Mouse (Mus musculus) megakaryocyte, embryonic 14.5 days (primary cell): ENCODE data around the gene Hat1. TPM values are rescaled to one million over a fixed set of nuclear protein-coding genes. Genes with fewer than 3 reads are reported as not detected.
"Not testable (repeated sequence)": the region's sequence is repeated elsewhere in the genome, so short reads cannot be mapped to it uniquely, and the experiment has no call there.

ENCODE experiments used
- H3K27me3 ChIP-seq: replicated peaks from 2 replicates; pipeline ENCODE3; 2012; ENCODE audit warnings: inconsistent platforms
- H3K36me3 ChIP-seq: replicated peaks from 2 replicates; pipeline ENCODE3; 2012; ENCODE audit warnings: low read length, inconsistent platforms, mixed read lengths
- H3K4me1 ChIP-seq: 2 replicates; pipeline ENCODE4 v1.6.1; 2012; ENCODE audit warnings: inconsistent platforms
- H3K4me3 ChIP-seq: replicated peaks from 2 replicates; pipeline ENCODE3; 2012; ENCODE audit warnings: moderate library complexity, mild to moderate bottlenecking, inconsistent platforms
- H3K9me3 ChIP-seq: 2 replicates; pipeline ENCODE4 v1.6.1; 2012; ENCODE audit warnings: inconsistent platforms
- FLI1 ChIP-seq: IDR thresholded peaks from 2 replicates; pipeline ENCODE4 v1.6.1; 2012; ENCODE audit warnings: low read length, inconsistent platforms, mixed read lengths
- GATA1 ChIP-seq: IDR thresholded peaks from 3 replicates; pipeline ENCODE4 v1.6.1; 2012; ENCODE audit warnings: mixed read lengths, low read length, inconsistent platforms, borderline replicate concordance
- polyA plus RNA-seq: library from polyadenylated mRNA; stranded (reverse); fragments of >175 nt; gene quantifications from 2 replicates; pipeline ENCODE4 v1.2.3, GENCODE M21; 2012; ENCODE audit warnings: low replicate concordance; ENCODE audit not compliant: insufficient read depth

Hat1 gene
- polyA plus RNA-seq, 1 experiment: 0.48 TPM

DNA sequence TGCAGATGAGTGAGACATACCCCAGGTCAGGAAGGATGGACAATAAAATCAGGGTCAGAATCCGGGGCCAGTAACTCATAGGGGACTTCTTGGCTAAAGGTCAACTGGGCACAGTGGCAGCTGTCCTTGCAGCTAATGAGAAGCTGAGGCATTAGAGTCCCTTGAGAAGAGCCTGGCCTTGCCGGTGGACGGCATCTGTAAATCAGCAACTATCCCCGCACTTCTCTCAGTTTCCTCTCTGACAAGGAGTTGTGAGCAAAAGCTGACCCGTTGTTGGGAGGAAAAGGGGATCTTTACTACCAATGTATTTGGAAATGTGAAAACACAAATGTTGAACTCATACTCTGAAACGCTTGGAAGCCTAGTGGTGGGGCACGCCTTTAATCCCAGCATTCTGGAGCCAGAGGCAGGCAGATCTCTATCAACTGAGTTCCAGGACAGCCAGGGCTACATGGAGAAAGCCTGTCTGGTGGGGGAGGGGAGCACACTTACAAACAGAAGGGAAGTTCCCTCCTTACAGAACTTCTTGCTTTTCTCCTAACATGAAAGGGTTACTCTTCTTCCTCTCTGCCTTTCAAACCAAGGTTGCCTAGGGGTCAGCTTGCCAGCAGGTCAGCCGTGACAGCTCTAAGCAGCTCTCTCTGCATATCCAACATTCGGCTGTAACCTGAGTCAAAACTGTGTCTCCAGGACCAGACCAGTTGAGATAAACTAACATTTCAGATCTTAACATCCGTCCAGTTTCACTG is 35.3 kb upstream of the Hat1 start:
- H3K27me3 ChIP-seq: no peaks in the 10 kb centered on the region
- TF ChIP-seq FLI1 (no peak), GATA1 (no peak)
- no peak overlapping the region for H3K4me3 ChIP-seq
- H3K36me3 ChIP-seq: peaks cover 38% of the 10 kb centered on the region
- peaks cover 35% of the 10 kb centered on the region for H3K4me1 ChIP-seq
- no peaks in the 10 kb centered on the region for H3K9me3 ChIP-seq

DNA sequence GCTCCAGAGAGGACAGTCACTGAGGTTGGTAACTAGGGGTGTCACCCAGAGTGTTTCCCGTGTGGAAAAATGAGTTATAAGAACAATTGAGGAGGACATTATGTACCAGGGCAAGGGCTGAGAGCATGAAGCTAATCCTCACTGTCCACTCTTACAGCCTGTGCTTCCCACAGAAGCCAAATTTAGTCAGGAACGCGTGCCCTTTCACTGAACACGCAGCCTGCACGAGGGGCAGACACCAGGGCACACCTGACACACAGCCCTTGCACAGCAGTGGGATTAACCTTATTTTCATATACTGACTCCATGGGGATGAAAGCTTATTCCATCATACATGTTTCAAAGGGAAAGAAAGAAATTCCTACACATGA is 34.7 kb upstream of the Hat1 start:
- Histone ChIP-seq H3K27me3 (no peaks in the 10 kb centered on the region), H3K4me3 (peak overlapping the region; percentile 23), H3K4me1 (peaks cover 36% of the 10 kb centered on the region), H3K9me3 (no peaks in the 10 kb centered on the region), H3K36me3 (peaks cover 35% of the 10 kb centered on the region)
- TF ChIP-seq GATA1 (no peak), FLI1 (no peak)

DNA sequence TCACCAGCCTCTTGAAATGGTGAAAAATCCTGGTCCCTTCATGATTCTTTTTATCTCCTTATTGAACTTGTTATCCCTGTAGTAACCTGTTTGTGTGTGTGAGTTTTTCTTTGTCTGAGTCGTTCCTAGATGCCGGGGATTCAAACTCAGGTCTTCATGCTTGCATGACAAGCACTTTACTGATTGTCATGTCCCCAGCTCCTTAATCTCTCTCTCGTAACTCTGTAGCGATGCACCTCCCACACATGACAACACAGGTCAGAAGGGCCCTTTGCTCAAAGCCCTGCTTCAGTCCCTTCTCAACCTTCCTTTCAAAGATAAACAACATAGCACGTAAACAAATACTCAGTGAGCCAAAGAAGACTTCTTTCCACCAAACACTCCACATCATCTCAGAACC is 30.4 kb upstream of the Hat1 start:
- TF ChIP-seq FLI1 (no peak), GATA1 (no peak)
- peaks cover 54% of the 10 kb centered on the region for H3K36me3 ChIP-seq
- H3K4me1 ChIP-seq: peaks cover 29% of the 10 kb centered on the region
- H3K9me3 ChIP-seq: no peaks in the 10 kb centered on the region
- no peaks in the 10 kb centered on the region for H3K27me3 ChIP-seq
- H3K4me3 ChIP-seq: no peak overlapping the region

DNA sequence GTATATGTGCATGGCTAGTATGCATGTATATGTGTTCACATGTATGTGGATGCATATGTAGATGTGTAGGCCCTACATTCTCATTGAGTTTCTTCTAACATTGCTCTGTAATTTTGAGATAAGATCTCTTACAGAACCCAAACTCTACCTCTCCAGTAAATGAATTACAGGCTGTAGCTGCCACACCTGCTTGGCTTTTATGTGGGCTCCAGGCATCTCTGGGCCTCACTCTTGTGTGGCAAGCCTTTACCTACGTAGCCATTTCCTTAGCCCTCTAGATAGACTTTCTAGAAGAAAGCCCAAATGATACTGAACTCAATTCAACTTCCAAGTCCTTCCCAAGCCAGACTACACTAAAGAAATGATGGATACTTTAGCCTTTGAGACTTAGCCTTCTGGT is 28.6 kb upstream of the Hat1 start:
- H3K4me1 ChIP-seq: peaks cover 20% of the 10 kb centered on the region
- H3K9me3 ChIP-seq: no peaks in the 10 kb centered on the region
- H3K27me3 ChIP-seq: no peaks in the 10 kb centered on the region
- peaks cover 56% of the 10 kb centered on the region for H3K36me3 ChIP-seq
- TF ChIP-seq FLI1 (no peak), GATA1 (no peak)
- no peak overlapping the region for H3K4me3 ChIP-seq

DNA sequence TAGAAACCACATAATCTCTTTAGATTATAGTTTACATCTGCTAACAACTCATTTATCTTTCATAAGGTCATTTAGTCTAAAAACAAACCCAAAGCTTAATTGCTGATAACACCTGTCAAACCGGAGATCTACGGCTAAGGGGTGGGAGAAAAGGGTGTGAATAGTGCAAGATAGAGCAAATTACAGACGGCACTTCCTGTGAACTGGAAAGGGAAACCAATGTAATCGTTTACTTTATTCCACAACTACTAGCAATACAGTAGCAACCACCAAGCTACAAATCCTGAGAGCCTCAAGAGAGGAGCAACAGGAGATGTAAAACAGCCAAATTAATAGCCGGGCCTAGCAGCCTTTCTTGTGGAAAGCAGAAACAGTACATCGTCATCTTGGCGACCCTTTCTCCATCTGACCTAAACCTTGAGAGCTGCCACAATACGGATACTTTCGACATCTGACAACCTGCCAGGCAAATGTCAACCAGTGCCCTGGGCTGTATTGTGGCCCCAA is 22.1 kb upstream of the Hat1 start:
- peak overlapping the region; percentile 99 for H3K4me3 ChIP-seq
- no peaks in the 10 kb centered on the region for H3K9me3 ChIP-seq
- H3K36me3 ChIP-seq: peaks cover 20% of the 10 kb centered on the region
- peaks cover 21% of the 10 kb centered on the region for H3K4me1 ChIP-seq
- no peak for TF ChIP-seq FLI1
- no peaks in the 10 kb centered on the region for H3K27me3 ChIP-seq

DNA sequence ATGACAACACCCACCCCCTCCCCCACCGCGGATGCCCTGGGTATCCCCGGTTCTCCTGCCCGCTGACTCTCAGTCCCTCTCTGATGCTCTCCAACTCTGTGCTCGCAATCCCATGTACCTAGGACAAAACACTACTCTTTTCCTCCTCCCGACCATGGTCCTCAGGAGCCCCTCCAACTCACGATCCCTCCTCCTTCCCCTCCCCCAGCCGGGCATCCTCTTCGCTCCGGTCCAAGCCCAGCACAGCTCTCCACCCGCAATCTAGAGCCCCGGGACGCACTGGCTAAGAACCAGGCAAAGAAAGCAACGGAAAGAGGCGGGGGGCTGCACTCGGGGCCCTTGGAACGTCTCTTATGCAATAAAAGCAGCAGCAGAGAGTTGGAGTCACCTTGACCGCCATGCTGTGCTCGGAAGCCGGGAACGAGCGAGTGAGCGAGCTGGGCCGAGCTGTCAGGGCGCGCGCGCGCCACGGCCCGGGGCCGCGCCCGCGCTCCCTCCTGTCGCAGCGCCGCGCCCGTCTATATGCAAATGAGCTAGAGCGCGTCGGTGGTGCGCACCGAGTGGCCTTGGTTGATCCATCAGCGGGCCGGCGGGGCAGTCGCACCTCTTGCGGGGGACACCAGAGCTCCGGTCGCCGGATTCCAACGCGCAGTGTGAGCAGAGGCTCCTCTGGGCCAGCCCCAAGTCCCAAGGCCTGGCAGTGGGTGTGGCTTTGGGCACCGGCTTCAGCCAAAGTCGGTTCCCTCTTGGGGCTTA is 21.5 kb upstream of the Hat1 start, which contains the start of gene Slc25a12:
Gene Slc25a12, minus strand, starts transcription at position 625 of the 756 bp plus-strand sequence.
- H3K27me3 ChIP-seq: no peaks in the 10 kb centered on the region
- peak within 1 kb of the TSS; percentile 99 for H3K4me3 ChIP-seq
- H3K4me1 ChIP-seq: peaks cover 21% of the 10 kb centered on the region
- H3K9me3 ChIP-seq: no peaks in the 10 kb centered on the region
- TF ChIP-seq FLI1 (no peak), GATA1 (no peak)
- peaks cover 14% of the 10 kb centered on the region for H3K36me3 ChIP-seq

DNA sequence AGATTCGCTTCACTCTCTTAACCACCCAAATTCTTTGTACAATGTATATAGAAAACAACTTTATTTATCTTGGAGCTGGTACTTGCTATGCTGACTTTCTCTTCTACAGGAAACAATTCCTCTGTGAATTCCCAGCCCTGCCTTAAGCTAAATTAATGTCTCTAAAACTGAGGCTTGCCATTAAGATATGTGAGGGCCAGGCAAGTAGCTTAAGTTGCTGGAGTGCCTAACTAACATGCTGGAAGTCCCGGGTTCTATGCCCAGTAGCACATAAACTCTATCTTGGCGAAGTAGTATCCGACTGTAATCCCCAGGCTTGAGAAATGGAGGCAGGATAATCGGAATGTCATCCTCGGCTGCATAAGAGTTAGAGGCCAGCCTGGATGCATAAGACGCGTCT is 20.7 kb upstream of the Hat1 start:
- TF ChIP-seq FLI1 (no peak), GATA1 (no peak)
- Histone ChIP-seq H3K36me3 (peaks cover 12% of the 10 kb centered on the region), H3K4me3 (peak overlapping the region; percentile 99), H3K9me3 (no peaks in the 10 kb centered on the region), H3K4me1 (peaks cover 21% of the 10 kb centered on the region), H3K27me3 (no peaks in the 10 kb centered on the region)

DNA sequence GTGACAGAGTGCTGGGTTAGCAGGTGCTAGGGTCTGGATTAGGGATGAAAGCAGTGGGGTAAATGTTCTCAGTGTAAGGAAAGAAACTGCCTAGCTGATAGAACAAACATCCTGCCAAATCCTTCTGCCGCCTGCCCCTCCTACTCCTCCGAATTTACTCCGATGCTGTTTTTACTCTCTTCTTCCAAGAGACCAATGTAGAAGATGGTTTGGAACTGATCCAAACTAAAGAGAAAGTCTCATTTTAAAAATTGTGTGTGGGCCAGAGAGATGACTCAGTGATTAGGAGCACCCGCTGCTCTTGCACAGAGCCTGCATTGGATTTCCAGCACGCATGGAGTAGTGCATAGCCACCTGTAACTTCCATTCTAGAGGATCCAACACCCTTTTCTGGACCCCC is 17.0 kb upstream of the Hat1 start:
- no peaks in the 10 kb centered on the region for H3K36me3 ChIP-seq
- no peaks in the 10 kb centered on the region for H3K9me3 ChIP-seq
- peaks cover 32% of the 10 kb centered on the region for H3K4me1 ChIP-seq
- TF ChIP-seq GATA1: no peak
- TF ChIP-seq FLI1: no peak
- H3K27me3 ChIP-seq: no peaks in the 10 kb centered on the region
- H3K4me3 ChIP-seq: no peak overlapping the region

DNA sequence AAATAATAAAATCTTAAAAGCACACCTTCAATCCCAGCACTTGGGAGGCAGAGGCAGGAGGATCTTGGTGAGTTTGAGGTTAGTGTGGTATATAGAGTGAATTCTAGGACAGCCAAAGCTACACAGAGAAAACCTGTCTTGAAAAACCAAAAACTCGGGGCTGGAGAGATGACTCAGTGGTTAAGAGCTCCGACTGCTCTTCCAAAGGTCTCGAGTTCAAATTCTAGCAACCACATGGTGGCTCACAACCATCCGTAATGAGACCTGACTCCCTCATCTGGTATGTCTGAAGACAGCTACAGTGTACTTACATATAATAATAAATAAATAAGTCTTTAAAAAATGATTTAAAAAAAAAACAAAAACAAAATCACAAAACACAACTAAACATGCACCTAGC is 16.5 kb upstream of the Hat1 start:
- not testable (repeated sequence) for H3K4me3 ChIP-seq, H3K36me3 ChIP-seq, H3K27me3 ChIP-seq, H3K9me3 ChIP-seq
- H3K4me1 ChIP-seq: peaks cover 29% of the 10 kb centered on the region
